Mouse (Mus musculus) cerebellum, adult 2 months (tissue): ENCODE measurements around the gene Hist1h1c. TPM values are rescaled to one million over a fixed set of nuclear protein-coding genes. Genes with fewer than 3 reads are reported as not detected.
"Not testable (repeated sequence)": the region's sequence is repeated elsewhere in the genome, so short reads cannot be mapped to it uniquely, and the experiment has no call there.

Source experiments
- DNase-seq, 2 experiments: peaks; one replicate each; pipeline ENCODE4 v3.0.0; 2021
- H3K27ac ChIP-seq: fragments of 200-500 bp; 2 replicates; pipeline ENCODE4 v1.5.1; 2012; ENCODE audit warnings: low read length, control low read depth, inconsistent platforms; ENCODE audit not compliant: insufficient read depth
- H3K27me3 ChIP-seq: fragments of 200-500 bp; 2 replicates; pipeline ENCODE4 v1.6.1; 2012; ENCODE audit warnings: inconsistent platforms, mild to moderate bottlenecking, low read length, moderate library complexity; ENCODE audit not compliant: control insufficient read depth, insufficient read depth
- H3K4me1 ChIP-seq: fragments of 200-500 bp; 2 replicates; pipeline ENCODE4 v1.6.1; 2011; ENCODE audit warnings: low read length; ENCODE audit not compliant: control insufficient read depth, insufficient read depth
- H3K4me3 ChIP-seq: fragments of 200-500 bp; replicated peaks from 2 replicates; pipeline ENCODE3; 2011; ENCODE audit warnings: mild to moderate bottlenecking, low read depth, low read length, control low read depth; ENCODE audit not compliant: insufficient read depth
- CTCF ChIP-seq: fragments of 200-500 bp; IDR thresholded peaks from 2 replicates; pipeline ENCODE4 v1.5.1; 2011; ENCODE audit warnings: low read depth, mild to moderate bottlenecking, control low read depth, low read length, moderate library complexity, borderline replicate concordance; ENCODE audit not compliant: insufficient read depth
- POLR2A ChIP-seq: fragments of 200-500 bp; IDR thresholded peaks from 2 replicates; pipeline ENCODE4 v1.6.1; 2011; ENCODE audit warnings: low read length, control low read depth, borderline replicate concordance; ENCODE audit not compliant: insufficient read depth
- WGBS: fragments of 180-500 bp; shearing (Covaris S2); methylation state at CpG from one replicate; pipeline ENCODE4 v1.1.7; 2018; 5-methylcytosine and 5-hydroxymethylcytosine counted together
- polyA plus RNA-seq: library from polyadenylated mRNA; depleted of rRNA; stranded (reverse); fragments of >200 nt; gene quantifications from 2 replicates; pipeline ENCODE4 v1.2.3, GENCODE M21; 2012

The Hist1h1c gene
- polyA plus RNA-seq, 1 experiment: 34.6 TPM

DNA sequence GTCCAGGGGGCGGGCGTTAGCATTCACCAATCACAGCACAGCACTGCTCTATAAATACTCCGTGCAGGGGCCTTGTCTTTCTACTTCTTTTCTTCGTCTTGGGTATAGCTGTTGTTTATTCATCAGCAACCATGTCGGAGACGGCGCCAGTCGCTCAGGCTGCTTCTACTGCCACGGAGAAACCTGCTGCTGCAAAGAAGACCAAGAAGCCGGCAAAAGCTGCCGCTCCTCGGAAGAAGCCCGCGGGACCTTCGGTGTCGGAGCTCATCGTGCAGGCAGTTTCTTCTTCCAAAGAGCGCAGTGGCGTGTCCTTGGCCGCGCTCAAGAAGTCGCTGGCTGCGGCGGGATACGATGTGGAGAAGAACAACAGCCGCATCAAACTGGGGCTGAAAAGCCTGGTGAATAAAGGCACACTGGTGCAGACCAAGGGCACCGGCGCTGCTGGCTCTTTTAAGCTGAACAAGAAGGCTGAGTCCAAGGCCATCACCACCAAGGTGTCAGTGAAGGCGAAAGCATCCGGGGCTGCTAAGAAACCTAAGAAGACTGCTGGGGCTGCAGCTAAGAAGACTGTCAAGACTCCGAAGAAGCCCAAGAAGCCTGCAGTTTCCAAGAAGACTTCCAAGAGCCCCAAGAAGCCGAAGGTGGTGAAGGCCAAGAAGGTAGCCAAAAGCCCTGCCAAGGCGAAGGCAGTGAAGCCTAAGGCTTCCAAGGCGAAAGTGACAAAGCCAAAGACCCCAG, 25.1 kb downstream of the Hist1h1c start, which contains the start of gene Hist1h1a:
Gene Hist1h1a, plus strand, starts transcription at position 81 of the 738 bp plus-strand sequence.
- peak; percentile 77 to 78 for DNase-seq
- Histone ChIP-seq H3K4me1 (no peaks in the 10 kb centered on the region; the same call in 1 of the 2 replicates), H3K4me3 (peak within 1 kb of the TSS; percentile 70), H3K27me3 (no peaks in the 10 kb centered on the region), H3K27ac (0 out of 2 replicates have a peak within 1 kb of the TSS, but pooled peaks have one; percentile 0)
- 2% methylated on average over 34 of the region's 34 CpGs for WGBS
- TF ChIP-seq POLR2A: peak; percentile 69; the same call in 1 of the 2 replicates
- no peak for TF ChIP-seq CTCF

DNA sequence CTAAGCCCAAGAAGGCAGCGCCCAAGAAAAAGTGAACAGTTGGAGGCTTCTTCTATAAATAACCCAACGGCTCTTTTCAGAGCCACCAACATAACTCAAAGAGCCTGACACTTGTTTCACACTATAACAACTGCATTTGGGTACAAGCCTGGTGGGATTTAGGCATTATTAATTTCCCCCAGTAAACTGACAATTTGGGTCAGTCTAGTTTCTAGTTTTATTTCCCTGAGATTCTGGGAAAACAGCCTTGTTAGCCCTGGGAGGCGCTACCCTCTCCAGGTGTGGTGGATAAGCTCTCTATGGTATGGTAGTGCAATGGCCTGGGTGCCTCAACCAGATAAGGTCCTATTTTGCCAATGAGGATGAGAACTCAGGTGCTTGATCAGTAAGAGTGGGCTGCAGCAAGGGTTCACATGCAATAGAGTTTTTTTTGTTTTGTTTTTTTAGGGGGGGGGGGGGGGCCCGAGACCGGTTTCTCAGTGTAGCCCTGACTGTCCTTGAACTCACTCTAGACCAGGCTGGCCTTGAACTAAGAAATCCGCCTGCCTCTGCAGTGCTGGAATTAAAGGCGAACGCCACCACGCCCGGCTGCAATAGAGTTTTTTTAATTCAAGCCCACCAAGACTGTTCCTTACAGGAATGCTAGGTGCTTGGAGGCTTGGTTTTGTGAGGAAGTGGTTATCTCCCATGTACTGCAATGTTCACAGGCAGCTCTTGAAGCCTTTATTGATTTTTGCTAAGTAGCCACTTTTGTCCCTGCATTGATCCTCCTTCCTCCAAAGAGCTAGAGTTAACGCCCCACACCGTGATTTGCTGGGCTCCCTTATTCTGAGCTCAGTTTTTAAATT, 25.9 kb downstream of the Hist1h1c start:
- TF ChIP-seq CTCF (no peak), POLR2A (no peak)
- WGBS: 46% methylated on average over 12 of the region's 12 CpGs
- Histone ChIP-seq H3K27ac (no peak overlapping the region), H3K4me3 (peak overlapping the region; percentile 70), H3K4me1 (no peaks in the 10 kb centered on the region; the same call in 1 of the 2 replicates), H3K27me3 (no peaks in the 10 kb centered on the region)
- DNase-seq: no peak

DNA sequence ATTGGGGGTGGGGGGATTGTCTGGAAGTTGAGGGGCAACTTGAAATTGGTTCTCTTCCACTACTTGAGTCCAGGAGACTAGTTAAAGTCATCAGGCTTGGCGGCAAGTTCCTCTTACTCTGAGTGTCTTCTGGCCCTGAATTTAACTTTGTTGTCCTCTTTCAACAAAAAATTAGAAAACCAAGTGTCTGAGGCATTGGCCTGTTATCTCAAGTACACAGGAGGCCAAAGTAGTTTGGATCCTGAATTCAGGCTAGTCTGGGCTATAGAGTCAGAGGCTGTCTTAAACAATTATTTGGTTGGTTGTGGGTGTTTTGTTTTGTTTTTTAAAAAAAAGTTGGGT, 26.5 kb downstream of the Hist1h1c start:
- no peak for TF ChIP-seq CTCF
- TF ChIP-seq POLR2A: no peak
- H3K27me3 ChIP-seq: no peaks in the 10 kb centered on the region
- H3K27ac ChIP-seq: no peak overlapping the region
- H3K4me1 ChIP-seq: no peaks in the 10 kb centered on the region; the same call in 1 of the 2 replicates
- DNase-seq: no peak
- WGBS: 80% methylated on average over 1 of the region's 1 CpGs
- no peak overlapping the region for H3K4me3 ChIP-seq

DNA sequence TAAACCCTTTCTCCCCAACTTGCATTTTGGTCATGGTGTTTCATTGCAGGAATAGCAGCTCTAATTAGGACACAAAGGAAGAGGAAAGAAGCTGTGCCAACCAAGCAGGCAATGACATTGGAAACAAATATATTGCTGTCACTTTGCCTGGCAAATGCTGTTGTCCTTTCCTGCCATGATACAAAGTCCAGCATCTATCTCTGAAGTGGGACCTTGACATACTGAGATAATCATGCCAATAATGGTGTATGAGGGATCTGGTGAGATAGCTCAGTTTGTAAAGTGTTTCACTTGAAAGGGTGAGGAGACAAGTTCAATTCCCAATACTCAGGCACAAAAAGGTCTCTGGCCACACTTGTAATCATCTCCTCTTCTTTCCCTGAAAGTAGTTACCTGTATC, 28.2 kb downstream of the Hist1h1c start:
- no peak for TF ChIP-seq POLR2A
- TF ChIP-seq CTCF: no peak
- Histone ChIP-seq H3K27me3 (no peaks in the 10 kb centered on the region), H3K4me1 (no peaks in the 10 kb centered on the region; the same call in 1 of the 2 replicates), H3K4me3 (no peak overlapping the region), H3K27ac (no peak overlapping the region)
- DNase-seq: no peak

- TF ChIP-seq POLR2A (no peak), CTCF (no peak)
- Histone ChIP-seq H3K4me3 (no peak overlapping the region), H3K27me3 (no peaks in the 10 kb centered on the region), H3K27ac (no peak overlapping the region), H3K4me1 (no peaks in the 10 kb centered on the region)
- DNase-seq: no peak
- 51% methylated on average over 5 of the region's 5 CpGs for WGBS
Observed at GRCm38 (mm10) chr13:23768834-23769397, 30.3 kb downstream of the Hist1h1c start.

DNA sequence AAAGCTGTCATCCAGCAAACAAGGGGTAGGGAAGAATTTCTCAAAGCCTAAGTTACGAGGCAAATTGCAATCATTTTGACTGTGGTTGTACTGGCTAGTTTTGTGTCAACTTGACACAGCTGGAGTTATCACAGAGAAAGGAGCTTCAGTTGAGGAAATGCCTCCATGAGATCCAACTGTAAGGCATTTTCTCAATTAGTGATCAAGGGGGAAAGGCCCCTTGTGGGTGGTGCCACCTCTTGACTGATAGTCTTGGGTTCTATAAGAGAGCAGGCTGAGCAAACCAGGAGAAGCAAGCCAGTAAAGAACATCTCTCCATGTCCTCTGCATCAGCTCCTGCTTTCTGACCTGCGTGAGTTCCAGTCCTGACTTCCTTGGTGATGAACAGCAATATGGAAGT, 31.0 kb downstream of the Hist1h1c start, which contains the start of gene Trim38:
Gene Trim38, plus strand, starts transcription at position 301 of the 400 bp plus-strand sequence.
- H3K27ac ChIP-seq, H3K4me1 ChIP-seq, H3K4me3 ChIP-seq, H3K27me3 ChIP-seq, DNase-seq: not testable (repeated sequence)
- 87% methylated on average over 2 of the region's 2 CpGs for WGBS

- no peaks in the 10 kb centered on the region for H3K27me3 ChIP-seq
- WGBS: 27% methylated on average over 21 of the region's 21 CpGs
- no peaks in the 10 kb centered on the region for H3K4me1 ChIP-seq
- TF ChIP-seq CTCF (no peak), POLR2A (no peak)
- DNase-seq: no peak
- H3K27ac ChIP-seq: no peak overlapping the region
- no peak overlapping the region for H3K4me3 ChIP-seq
Observed at GRCm38 (mm10) chr13:23772561-23773313, 34.1 kb downstream of the Hist1h1c start.
